In the genomic region with DNA sequence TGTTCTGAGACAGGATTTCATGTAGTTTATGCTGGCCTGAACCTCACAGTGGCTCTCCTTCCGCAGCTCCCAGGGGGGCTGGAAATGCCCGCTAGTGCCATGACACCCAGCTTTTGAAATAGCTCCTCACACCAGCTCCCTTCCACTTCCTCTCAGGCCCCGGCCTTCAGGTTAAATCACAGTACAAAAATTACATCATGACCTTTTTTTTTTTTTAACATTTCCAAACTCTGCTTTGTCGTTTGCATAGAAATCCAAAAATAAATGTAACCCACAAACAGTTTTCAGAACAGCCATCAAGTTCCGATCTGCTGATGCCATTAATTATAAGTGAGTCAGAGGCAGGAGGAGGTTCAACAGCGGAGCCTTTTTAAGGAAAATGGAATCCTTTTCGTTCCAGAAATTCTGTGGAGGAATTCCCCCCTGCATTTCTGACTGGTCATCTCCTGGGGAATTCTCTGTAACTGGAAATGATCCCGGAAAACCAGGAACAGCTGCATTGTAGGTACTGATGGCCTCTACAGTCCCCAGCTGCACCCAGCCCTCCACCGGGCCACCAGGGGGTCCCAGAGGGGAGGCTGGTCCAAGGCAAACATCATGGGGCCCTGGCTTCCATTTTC, we compare ENCODE assay signal across 9 mouse cellular contexts. TPM values are rescaled to one million over a fixed set of nuclear protein-coding genes. Genes with fewer than 3 reads are reported as not detected.
DNase-seq lines count a peak whose midpoint lies in the region; ATAC-seq and TF ChIP-seq lines count a peak whose summit lies in the region.
"Had no signal": no experiment of that assay in that cellular context is flagged by ENCODE, and none has a peak within 500 bp of the region (broad histone marks: within the 10 kb centered on the region; RNA-seq: fewer than 3 reads in every experiment).

No protein-coding gene starts in this region.

- in situ Hi-C loops in CH12.LX (cut with MboI; ENCODE audit: low pct_ligation_motif_present, low pct_unique_long_range_greater_than_20kb, low sequenced_read_pairs): no loop called here

- TF ChIP-seq RAD21 in CH12.LX (IDR thresholded peaks at IDR 0.05; ENCODE audit: low read depth, low read length): no peak

- H3K27ac ChIP-seq in CH12.LX (ENCODE audit: insufficient read depth, low read depth): peak overlapping the region; percentile 89
- H3K27ac ChIP-seq in midbrain, embryonic 11.5 days (ENCODE audit: low read depth, low read length): no peak overlapping the region
- H3K27ac ChIP-seq: midbrain, embryonic 12.5 days had no signal

- peaks cover 4% of the 10 kb centered on the region for H3K79me2 ChIP-seq in CH12.LX (replicated peaks; ENCODE audit: control insufficient read depth, extremely low read depth, insufficient read depth, poor library complexity, severe bottlenecking)

- dilution Hi-C loops in CH12.LX (cut with MboI; ENCODE audit: extremely low pct_ligation_motif_present, extremely low pct_unique_long_range_greater_than_20kb, low sequenced_read_pairs): no loop called here

- TF ChIP-seq POLR2A in CH12.LX (IDR thresholded peaks at IDR 0.05; ENCODE audit: low read depth, low read length): peak; percentile 58

- DNase-seq in 3134 (ENCODE audit: extremely low read depth, insufficient read length, low spot score) (peak; percentile 79), CH12.LX (ENCODE audit: extremely low read depth) (peak; percentile 76)
- DNase-seq in fibroblast of lung, adult 2 months (ENCODE audit: low read depth): peak; percentile 77
- DNase-seq in kidney, postnatal 25 days: peak; percentile 40 to 83
- DNase-seq in cerebellum, adult 9-11 months: no peak
- DNase-seq in midbrain, embryonic 11.5 days (ENCODE audit: low spot score, missing footprints): no peak
- DNase-seq in right cerebral cortex, postnatal 10 days (ENCODE audit: low spot score in 2 of 2): no peak
- DNase-seq in thymus, postnatal 25 days: no peak

- no peak for ATAC-seq in midbrain, embryonic 11.5 days (ENCODE audit: low FRiP score)

- no peaks in the 10 kb centered on the region for H3K27me3 ChIP-seq in CH12.LX (replicated peaks)
- H3K27me3 ChIP-seq in midbrain, embryonic 11.5 days (ENCODE audit: control insufficient read depth, insufficient read depth, low read length): no peaks in the 10 kb centered on the region
- H3K27me3 ChIP-seq: midbrain, embryonic 12.5 days had no signal

- peak; percentile 60 for TF ChIP-seq EP300 in CH12.LX (IDR thresholded peaks at IDR 0.05; ENCODE audit: low read length)

- peaks cover 5 to 46% of the 10 kb centered on the region in 2 experiments for H3K4me1 ChIP-seq in CH12.LX (ENCODE audit: control insufficient read depth in 1 of 2, insufficient read depth in 2 of 2)
- H3K4me1 ChIP-seq in midbrain, embryonic 11.5 days (ENCODE audit: control insufficient read depth, insufficient read depth, low read length): no peaks in the 10 kb centered on the region
- H3K4me1 ChIP-seq: midbrain, embryonic 12.5 days had no signal

- H3K9me3 ChIP-seq in CH12.LX (replicated peaks; ENCODE audit: low read length): peaks cover 6% of the 10 kb centered on the region
- H3K9me3 ChIP-seq in midbrain, embryonic 11.5 days (ENCODE audit: control insufficient read depth, low read length): no peaks in the 10 kb centered on the region
- H3K9me3 ChIP-seq: midbrain, embryonic 12.5 days had no signal

- H3K4me3 ChIP-seq in CH12.LX (replicated peaks in 1 of 3; ENCODE audit: low read depth in 2 of 3, low read length in 2 of 3, poor library complexity in 1 of 3): peak overlapping the region; percentile 57 to 93 (median 78)
- H3K4me3 ChIP-seq in midbrain, embryonic 11.5 days (ENCODE audit: low read depth, low read length): no peak overlapping the region
- H3K4me3 ChIP-seq: midbrain, embryonic 12.5 days had no signal

- 85% methylated on average over 9 of the region's 9 CpGs for WGBS in midbrain, embryonic 11.5 days

- peak overlapping the region; percentile 96 for H3K4me2 ChIP-seq in CH12.LX (ENCODE audit: insufficient read depth, low read depth, poor library complexity, severe bottlenecking)
- H3K4me2 ChIP-seq in midbrain, embryonic 11.5 days: no peak overlapping the region
- H3K4me2 ChIP-seq: midbrain, embryonic 12.5 days had no signal

- peaks cover 11 to 43% of the 10 kb centered on the region in 2 experiments for H3K36me3 ChIP-seq in CH12.LX (replicated peaks in 1 of 2; ENCODE audit: control insufficient read depth in 1 of 2, insufficient read depth in 1 of 2, low read length in 1 of 2)
- no peaks in the 10 kb centered on the region for H3K36me3 ChIP-seq in midbrain, embryonic 11.5 days (ENCODE audit: control insufficient read depth, insufficient read depth, low read length)
- H3K36me3 ChIP-seq: midbrain, embryonic 12.5 days had no signal

- peak in 1 of 2 experiments; percentile 25; a peak in 2 of 4 replicates for TF ChIP-seq CTCF in CH12.LX (conservative IDR thresholded peaks at IDR 0.05 in 1 of 2, IDR thresholded peaks at IDR 0.05 in 1 of 2; ENCODE audit: low read depth in 2 of 2, low read length in 2 of 2)

- H3K9ac ChIP-seq in CH12.LX (ENCODE audit: insufficient read depth, low read depth): peak overlapping the region; percentile 94
- no peak overlapping the region for H3K9ac ChIP-seq in midbrain, embryonic 11.5 days (ENCODE audit: low read length)
- H3K9ac ChIP-seq: midbrain, embryonic 12.5 days had no signal

TF ChIP-seq in CH12.LX, 34 proteins besides CTCF, POLR2A, EP300 and RAD21:
- TF ChIP-seq GABPA (IDR thresholded peaks at IDR 0.05; ENCODE audit: insufficient replicate concordance, low read depth, low read length): no peak
- peak; percentile 91 for TF ChIP-seq MEF2A (IDR thresholded peaks at IDR 0.05; ENCODE audit: borderline replicate concordance, low read depth, low read length)
- TF ChIP-seq HCFC1 (IDR thresholded peaks at IDR 0.05; ENCODE audit: low read depth, low read length): no peak
- no peak for TF ChIP-seq MAFK (IDR thresholded peaks at IDR 0.05; ENCODE audit: insufficient replicate concordance, low read length)
- TF ChIP-seq PAX5 (IDR thresholded peaks at IDR 0.05; ENCODE audit: low read length): no peak
- 0 out of 2 replicates have a peak, but pooled peaks have one; percentile 18 for TF ChIP-seq ELF1 (IDR thresholded peaks at IDR 0.05; ENCODE audit: low read depth, low read length)
- peak; percentile 36; the same call in 1 of the 2 replicates for TF ChIP-seq BHLHE40 (IDR thresholded peaks at IDR 0.05; ENCODE audit: low read depth, low read length)
- peak; percentile 96 for TF ChIP-seq ZNF384 (IDR thresholded peaks at IDR 0.05; ENCODE audit: low read depth, low read length)
- TF ChIP-seq ETS1 (conservative IDR thresholded peaks at IDR 0.05; ENCODE audit: low read depth, low read length): peak; percentile 82
- TF ChIP-seq NELFE (IDR thresholded peaks at IDR 0.05; ENCODE audit: low read depth, low read length): 0 out of 2 replicates have a peak, but pooled peaks have one; percentile 29
- TF ChIP-seq MAZ (IDR thresholded peaks at IDR 0.05; ENCODE audit: low read depth, low read length): no peak
- TF ChIP-seq SIN3A (IDR thresholded peaks at IDR 0.05; ENCODE audit: low read length): peak; percentile 41; the same call in 1 of the 2 replicates
- TF ChIP-seq IRF4 (IDR thresholded peaks at IDR 0.05; ENCODE audit: low read depth, low read length): no peak; the same call in 1 of the 2 replicates
- TF ChIP-seq USF1 (IDR thresholded peaks at IDR 0.05; ENCODE audit: low read depth, low read length): no peak
- TF ChIP-seq KAT2A (IDR thresholded peaks at IDR 0.05; ENCODE audit: insufficient replicate concordance, low read length): no peak
- 0 out of 2 replicates have a peak, but pooled peaks have one; percentile 40 for TF ChIP-seq TBP (conservative IDR thresholded peaks at IDR 0.05; ENCODE audit: low read depth, low read length)
- TF ChIP-seq CHD2 (IDR thresholded peaks at IDR 0.05; ENCODE audit: low read length): no peak
- TF ChIP-seq JUN (IDR thresholded peaks at IDR 0.05; ENCODE audit: insufficient read depth, low read depth, low read length): peak; percentile 50; the same call in 1 of the 2 replicates
- TF ChIP-seq TCF12 (IDR thresholded peaks at IDR 0.05; ENCODE audit: low read depth, low read length): peak; percentile 49; the same call in 1 of the 2 replicates

RNA-seq across cellular contexts. Expression of a gene that starts 27.0 kb away (rescaled TPM):
- total RNA-seq in CH12.LX (2012; rRNA removed) (8.7 and 10.2 TPM in 2 replicates), CH12.LX (2014; rRNA removed) (13.8 and 14.5 TPM in 2 replicates)
- polyA plus RNA-seq in CH12.LX (2012; ENCODE audit: insufficient read length, low read depth): 9.9 and 12.0 TPM in 2 replicates
- polyA plus RNA-seq in midbrain, embryonic 11.5 days (2014; fragmentation: Nextera tagmentation; extraction: Ambion mirVana): 11.6 and 12.9 TPM in 2 replicates

Comparison
In these comparisons a context has a peak if more than half of its experiments do, and no peak if none do; other contexts are left out.
1. DNase-seq: peak in 3134 (single experiment), CH12.LX (single experiment), fibroblast of lung, adult 2 months (single experiment) and kidney, postnatal 25 days (2 of 2); none in cerebellum, adult 9-11 months (single experiment), midbrain, embryonic 11.5 days (single experiment), right cerebral cortex, postnatal 10 days (0 of 2) and thymus, postnatal 25 days (single experiment).